Mouse (Mus musculus): ENCODE data around the gene Mphosph9. TPM values are rescaled to one million over a fixed set of nuclear protein-coding genes. Genes with fewer than 3 reads are reported as not detected.
"Not testable (repeated sequence)": the region's sequence is repeated elsewhere in the genome, so short reads cannot be mapped to it uniquely, and the experiment has no call there.

Gene Mphosph9
- polyA plus RNA-seq, 1 experiment from 2014 or later, result 9.3 TPM

GRCm38 (mm10) chr5:124351604-124352003 is 23.8 kb upstream of the Mphosph9 start:
- Histone ChIP-seq H3K4me1 (ENCODE audit: control insufficient read depth, insufficient read depth, low read length) (peaks cover 17% of the 10 kb centered on the region), H3K27me3 (replicated peaks; ENCODE audit: control insufficient read depth, insufficient read depth, low read length) (no peaks in the 10 kb centered on the region), H3K9me3 (ENCODE audit: control insufficient read depth, low read length) (no peaks in the 10 kb centered on the region), H3K9ac (ENCODE audit: low read depth, low read length) (peak overlapping the region; percentile 100), H3K27ac (replicated peaks; ENCODE audit: low read depth, low read length) (peak overlapping the region; percentile 99), H3K36me3 (ENCODE audit: control insufficient read depth, insufficient read depth, low read length) (peaks cover 27% of the 10 kb centered on the region), H3K4me2 (ENCODE audit: low read depth, low read length) (peak overlapping the region; percentile 63), H3K4me3 (ENCODE audit: low read depth, low read length) (peak overlapping the region; percentile 93)
- 38% methylated on average over 3 of the region's 3 CpGs for WGBS
- ATAC-seq (ENCODE audit: low read depth) (no peak), DNase-seq (ENCODE audit: low spot score) (no peak)

- H3K9ac ChIP-seq (ENCODE audit: low read depth, low read length), result peak overlapping the region; percentile 100
- H3K4me3 ChIP-seq (ENCODE audit: low read depth, low read length), result peak overlapping the region; percentile 93
- no peaks in the 10 kb centered on the region for H3K9me3 ChIP-seq (ENCODE audit: control insufficient read depth, low read length)
- peak; percentile 55 for ATAC-seq (ENCODE audit: low read depth)
- H3K4me1 ChIP-seq (ENCODE audit: control insufficient read depth, insufficient read depth, low read length), result peaks cover 17% of the 10 kb centered on the region
- DNase-seq (ENCODE audit: low spot score), result peak; percentile 90
- H3K27me3 ChIP-seq (replicated peaks; ENCODE audit: control insufficient read depth, insufficient read depth, low read length), result no peaks in the 10 kb centered on the region
- peak overlapping the region; percentile 63 for H3K4me2 ChIP-seq (ENCODE audit: low read depth, low read length)
- 25% methylated on average over 7 of the region's 7 CpGs for WGBS
- H3K36me3 ChIP-seq (ENCODE audit: control insufficient read depth, insufficient read depth, low read length), result peaks cover 32% of the 10 kb centered on the region
- H3K27ac ChIP-seq (replicated peaks; ENCODE audit: low read depth, low read length), result peak overlapping the region; percentile 99
Observed at GRCm38 (mm10) chr5:124351111-124351560, 23.4 kb upstream of the Mphosph9 start.

GRCm38 (mm10) chr5:124350350-124350749 is 22.6 kb upstream of the Mphosph9 start:
- Histone ChIP-seq H3K27me3 (replicated peaks; ENCODE audit: control insufficient read depth, insufficient read depth, low read length) (no peaks in the 10 kb centered on the region), H3K4me3 (ENCODE audit: low read depth, low read length) (no peak overlapping the region), H3K36me3 (ENCODE audit: control insufficient read depth, insufficient read depth, low read length) (peaks cover 35% of the 10 kb centered on the region), H3K9ac (ENCODE audit: low read depth, low read length) (peak overlapping the region; percentile 100; the same call in 1 of the 2 replicates), H3K4me2 (ENCODE audit: low read depth, low read length) (peak overlapping the region; percentile 63), H3K4me1 (ENCODE audit: control insufficient read depth, insufficient read depth, low read length) (peaks cover 17% of the 10 kb centered on the region), H3K27ac (replicated peaks; ENCODE audit: low read depth, low read length) (peak overlapping the region; percentile 99), H3K9me3 (ENCODE audit: control insufficient read depth, low read length) (no peaks in the 10 kb centered on the region)
- ATAC-seq (ENCODE audit: low read depth) (no peak), DNase-seq (ENCODE audit: low spot score) (peak; percentile 41)
- 83% methylated on average over 2 of the region's 2 CpGs for WGBS

- no peaks in the 10 kb centered on the region for H3K9me3 ChIP-seq (ENCODE audit: control insufficient read depth, low read length)
- DNase-seq (ENCODE audit: low spot score) (no peak), ATAC-seq (ENCODE audit: low read depth) (no peak)
- no peak overlapping the region for H3K9ac ChIP-seq (ENCODE audit: low read depth, low read length)
- no peak overlapping the region for H3K27ac ChIP-seq (replicated peaks; ENCODE audit: low read depth, low read length)
- no peaks in the 10 kb centered on the region for H3K27me3 ChIP-seq (replicated peaks; ENCODE audit: control insufficient read depth, insufficient read depth, low read length)
- no peak overlapping the region for H3K4me2 ChIP-seq (ENCODE audit: low read depth, low read length)
- 92% methylated on average over 17 of the region's 17 CpGs for WGBS
- H3K4me1 ChIP-seq (ENCODE audit: control insufficient read depth, insufficient read depth, low read length), result peaks cover 17% of the 10 kb centered on the region
- H3K36me3 ChIP-seq (ENCODE audit: control insufficient read depth, insufficient read depth, low read length), result peaks cover 46% of the 10 kb centered on the region
- H3K4me3 ChIP-seq (ENCODE audit: low read depth, low read length), result no peak overlapping the region
Observed at GRCm38 (mm10) chr5:124349196-124349595, 21.4 kb upstream of the Mphosph9 start.

- no peak overlapping the region for H3K27ac ChIP-seq (replicated peaks; ENCODE audit: low read depth, low read length)
- WGBS, result 73% methylated on average over 8 of the region's 8 CpGs
- no peaks in the 10 kb centered on the region; the same call in 1 of the 2 replicates for H3K4me1 ChIP-seq (ENCODE audit: control insufficient read depth, insufficient read depth, low read length)
- no peaks in the 10 kb centered on the region for H3K9me3 ChIP-seq (ENCODE audit: control insufficient read depth, low read length)
- H3K9ac ChIP-seq (ENCODE audit: low read depth, low read length), result no peak overlapping the region
- H3K36me3 ChIP-seq (ENCODE audit: control insufficient read depth, insufficient read depth, low read length), result peaks cover 32% of the 10 kb centered on the region
- no peak overlapping the region for H3K4me2 ChIP-seq (ENCODE audit: low read depth, low read length)
- H3K4me3 ChIP-seq (ENCODE audit: low read depth, low read length), result no peak overlapping the region
- DNase-seq (ENCODE audit: low spot score), result no peak
- no peaks in the 10 kb centered on the region for H3K27me3 ChIP-seq (replicated peaks; ENCODE audit: control insufficient read depth, insufficient read depth, low read length)
- no peak for ATAC-seq (ENCODE audit: low read depth)
Observed at GRCm38 (mm10) chr5:124342897-124343296, 15.1 kb upstream of the Mphosph9 start.

- not testable (repeated sequence) for H3K27ac ChIP-seq (replicated peaks; ENCODE audit: low read depth, low read length); H3K4me2 ChIP-seq (ENCODE audit: low read depth, low read length); DNase-seq (ENCODE audit: low spot score); H3K4me3 ChIP-seq (ENCODE audit: low read depth, low read length); H3K9me3 ChIP-seq (ENCODE audit: control insufficient read depth, low read length); H3K27me3 ChIP-seq (replicated peaks; ENCODE audit: control insufficient read depth, insufficient read depth, low read length); H3K9ac ChIP-seq (ENCODE audit: low read depth, low read length); H3K4me1 ChIP-seq (ENCODE audit: control insufficient read depth, insufficient read depth, low read length)
- peaks cover 28% of the 10 kb centered on the region for H3K36me3 ChIP-seq (ENCODE audit: control insufficient read depth, insufficient read depth, low read length)
- 54% methylated on average over 6 of the region's 6 CpGs for WGBS
- peak; percentile 16; the same call in 1 of the 2 replicates for ATAC-seq (ENCODE audit: low read depth)
Observed at GRCm38 (mm10) chr5:124341753-124342339, 14.1 kb upstream of the Mphosph9 start.

GRCm38 (mm10) chr5:124338791-124339190 is 11.0 kb upstream of the Mphosph9 start:
- Histone ChIP-seq H3K9me3 (ENCODE audit: control insufficient read depth, low read length) (no peaks in the 10 kb centered on the region), H3K27ac (replicated peaks; ENCODE audit: low read depth, low read length) (peak overlapping the region; percentile 56; the same call in 1 of the 2 replicates), H3K4me1 (ENCODE audit: control insufficient read depth, insufficient read depth, low read length) (no peaks in the 10 kb centered on the region; the same call in 1 of the 2 replicates), H3K4me2 (ENCODE audit: low read depth, low read length) (no peak overlapping the region), H3K9ac (ENCODE audit: low read depth, low read length) (no peak overlapping the region), H3K4me3 (ENCODE audit: low read depth, low read length) (no peak overlapping the region), H3K27me3 (replicated peaks; ENCODE audit: control insufficient read depth, insufficient read depth, low read length) (no peaks in the 10 kb centered on the region), H3K36me3 (ENCODE audit: control insufficient read depth, insufficient read depth, low read length) (peaks cover 4% of the 10 kb centered on the region; the same call in 1 of the 2 replicates)
- ATAC-seq (ENCODE audit: low read depth) (no peak), DNase-seq (ENCODE audit: low spot score) (no peak)
- WGBS, result 91% methylated on average over 8 of the region's 8 CpGs

GRCm38 (mm10) chr5:124337909-124338308 is 10.1 kb upstream of the Mphosph9 start:
- H3K4me1 ChIP-seq (ENCODE audit: control insufficient read depth, insufficient read depth, low read length), result no peaks in the 10 kb centered on the region; the same call in 1 of the 2 replicates
- H3K36me3 ChIP-seq (ENCODE audit: control insufficient read depth, insufficient read depth, low read length), result peaks cover 4% of the 10 kb centered on the region; the same call in 1 of the 2 replicates
- WGBS, result 48% methylated on average over 9 of the region's 9 CpGs
- DNase-seq (ENCODE audit: low spot score), result peak; percentile 62
- no peak overlapping the region for H3K4me2 ChIP-seq (ENCODE audit: low read depth, low read length)
- no peak overlapping the region for H3K4me3 ChIP-seq (ENCODE audit: low read depth, low read length)
- no peak overlapping the region for H3K9ac ChIP-seq (ENCODE audit: low read depth, low read length)
- H3K27ac ChIP-seq (replicated peaks; ENCODE audit: low read depth, low read length), result peak overlapping the region; percentile 15; the same call in 1 of the 2 replicates
- no peaks in the 10 kb centered on the region for H3K27me3 ChIP-seq (replicated peaks; ENCODE audit: control insufficient read depth, insufficient read depth, low read length)
- H3K9me3 ChIP-seq (ENCODE audit: control insufficient read depth, low read length), result no peaks in the 10 kb centered on the region
- no peak for ATAC-seq (ENCODE audit: low read depth)

GRCm38 (mm10) chr5:124337103-124337502 is 9.3 kb upstream of the Mphosph9 start:
- no peak for ATAC-seq (ENCODE audit: low read depth)

More at GRCm38 (mm10) chr5:124337103-124337502, 9.3 kb upstream of the Mphosph9 start:
- DNase-seq (ENCODE audit: low spot score), result no peak
- WGBS, result 90% methylated on average over 9 of the region's 9 CpGs
- Histone ChIP-seq H3K27me3 (replicated peaks; ENCODE audit: control insufficient read depth, insufficient read depth, low read length) (no peaks in the 10 kb centered on the region), H3K27ac (replicated peaks; ENCODE audit: low read depth, low read length) (no peak overlapping the region), H3K4me1 (ENCODE audit: control insufficient read depth, insufficient read depth, low read length) (no peaks in the 10 kb centered on the region; the same call in 1 of the 2 replicates), H3K4me3 (ENCODE audit: low read depth, low read length) (no peak overlapping the region), H3K9me3 (ENCODE audit: control insufficient read depth, low read length) (no peaks in the 10 kb centered on the region), H3K9ac (ENCODE audit: low read depth, low read length) (no peak overlapping the region), H3K36me3 (ENCODE audit: control insufficient read depth, insufficient read depth, low read length) (peaks cover 4% of the 10 kb centered on the region; the same call in 1 of the 2 replicates), H3K4me2 (ENCODE audit: low read depth, low read length) (no peak overlapping the region)
